In the genomic region with DNA sequence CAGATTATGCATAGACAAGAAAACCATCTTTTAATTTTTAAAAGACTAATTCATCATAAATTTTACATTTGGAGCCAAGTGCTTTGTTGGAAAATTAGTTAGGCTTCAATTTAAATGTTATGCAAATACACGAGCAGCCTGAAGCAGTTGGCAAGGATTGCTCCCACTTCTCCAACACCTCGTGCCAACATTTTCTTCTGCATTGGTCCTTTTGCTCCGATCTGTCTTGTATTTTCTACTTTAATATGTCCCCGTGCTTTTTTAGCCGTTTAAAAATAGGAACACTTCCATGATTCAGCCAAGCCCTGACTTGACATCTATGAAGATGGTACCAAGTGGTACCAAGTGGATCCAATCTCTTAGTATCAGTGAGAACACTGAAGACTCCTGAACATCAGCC, we compare ENCODE assay signal across 15 mouse cellular contexts. TPM values are rescaled to one million over a fixed set of nuclear protein-coding genes. Genes with fewer than 3 reads are reported as not detected.
DNase-seq lines count a peak whose midpoint lies in the region; ATAC-seq and TF ChIP-seq lines count a peak whose summit lies in the region.
"Had no signal": no experiment of that assay in that cellular context is flagged by ENCODE, and none has a peak within 500 bp of the region (broad histone marks: within the 10 kb centered on the region; RNA-seq: fewer than 3 reads in every experiment).

No protein-coding gene starts in this region.

- peak; percentile 13 for DNase-seq in layer of hippocampus, adult 9-10 months (ENCODE audit: low spot score)
- no peak for DNase-seq in layer of hippocampus, postnatal 36 days
- no peak for DNase-seq in ovary, postnatal 36 days (ENCODE audit: low spot score)
- no peak for DNase-seq in lung, postnatal 0 days (ENCODE audit: low spot score)
- DNase-seq: cerebellum, postnatal 36 days; gastrocnemius, adult 2 months; thymus, postnatal 4 days had no signal

- H3K4me3 ChIP-seq in cortical plate, adult 2 months (ENCODE audit: insufficient read depth, low read length), result no peak overlapping the region
- no peak overlapping the region for H3K4me3 ChIP-seq in forebrain, embryonic 16.5 days (replicated peaks; ENCODE audit: low read length)
- H3K4me3 ChIP-seq in midbrain, embryonic 15.5 days, result no peak overlapping the region
- H3K4me3 ChIP-seq in lung, postnatal 0 days (ENCODE audit: low read depth, low read length), result no peak overlapping the region
- H3K4me3 ChIP-seq: gastrocnemius, adult 2 months; heart, embryonic 12.5 days; liver, embryonic 12.5 days had no signal

- no peaks in the 10 kb centered on the region for H3K27me3 ChIP-seq in forebrain, embryonic 16.5 days (replicated peaks; ENCODE audit: control insufficient read depth, insufficient read depth, low read length)
- no peaks in the 10 kb centered on the region for H3K27me3 ChIP-seq in midbrain, embryonic 15.5 days (replicated peaks)
- no peaks in the 10 kb centered on the region for H3K27me3 ChIP-seq in lung, postnatal 0 days (replicated peaks; ENCODE audit: insufficient read depth, low read length)
- H3K27me3 ChIP-seq: heart, embryonic 12.5 days; liver, embryonic 12.5 days had no signal

- WGBS in forebrain, embryonic 16.5 days, result 25% methylated on average over 5 of the region's 5 CpGs
- WGBS in midbrain, embryonic 15.5 days, result 50% methylated on average over 5 of the region's 5 CpGs
- 85% methylated on average over 5 of the region's 5 CpGs for WGBS in lung, postnatal 0 days

- peaks cover 9% of the 10 kb centered on the region for H3K4me1 ChIP-seq in cortical plate, adult 2 months (ENCODE audit: control insufficient read depth, insufficient read depth, low read length)
- peaks cover 23% of the 10 kb centered on the region for H3K4me1 ChIP-seq in forebrain, embryonic 16.5 days (replicated peaks; ENCODE audit: control insufficient read depth, insufficient read depth, low read length)
- peaks cover 18% of the 10 kb centered on the region; the same call in 1 of the 2 replicates for H3K4me1 ChIP-seq in midbrain, embryonic 15.5 days
- H3K4me1 ChIP-seq in lung, postnatal 0 days (ENCODE audit: insufficient read depth, low read depth, low read length), result no peaks in the 10 kb centered on the region
- H3K4me1 ChIP-seq: liver, embryonic 12.5 days had no signal

- no peaks in the 10 kb centered on the region for H3K9me3 ChIP-seq in forebrain, embryonic 16.5 days (ENCODE audit: control insufficient read depth, low read length)
- H3K9me3 ChIP-seq in midbrain, embryonic 15.5 days, result no peaks in the 10 kb centered on the region
- H3K9me3 ChIP-seq in lung, postnatal 0 days (ENCODE audit: low read length), result no peaks in the 10 kb centered on the region
- H3K9me3 ChIP-seq: heart, embryonic 12.5 days; liver, embryonic 12.5 days had no signal

- H3K27ac ChIP-seq in cortical plate, adult 2 months (ENCODE audit: insufficient read depth, low read length), result peak overlapping the region; percentile 80
- H3K27ac ChIP-seq in forebrain, embryonic 16.5 days (ENCODE audit: low read length), result peak overlapping the region; percentile 79
- peak overlapping the region; percentile 2; the same call in 1 of the 2 replicates for H3K27ac ChIP-seq in midbrain, embryonic 15.5 days
- no peak overlapping the region for H3K27ac ChIP-seq in lung, postnatal 0 days (ENCODE audit: low read length)
- H3K27ac ChIP-seq: gastrocnemius, adult 2 months; kidney, postnatal 0 days; liver, embryonic 12.5 days had no signal

- no peak for TF ChIP-seq POLR2A in cortical plate, adult 2 months (IDR thresholded peaks at IDR 0.05; ENCODE audit: extremely low read depth, insufficient read depth, low read length)

- no peak for TF ChIP-seq CTCF in cortical plate, adult 2 months (IDR thresholded peaks at IDR 0.05; ENCODE audit: extremely low read depth, insufficient read depth, low read length)
- TF ChIP-seq CTCF in lung, postnatal 0 days (IDR thresholded peaks at IDR 0.05), result no peak

- TF ChIP-seq EP300 in lung, postnatal 0 days (IDR thresholded peaks at IDR 0.05), result no peak

- H3K9ac ChIP-seq in forebrain, embryonic 16.5 days (replicated peaks; ENCODE audit: low read depth, low read length), result no peak overlapping the region
- no peak overlapping the region for H3K9ac ChIP-seq in midbrain, embryonic 15.5 days
- no peak overlapping the region for H3K9ac ChIP-seq in lung, postnatal 0 days (replicated peaks; ENCODE audit: low read depth)
- H3K9ac ChIP-seq: heart, embryonic 12.5 days; liver, embryonic 12.5 days had no signal

- peak; percentile 74 for ATAC-seq in forebrain, embryonic 16.5 days
- ATAC-seq in midbrain, embryonic 15.5 days (replicated peaks), result no peak
- ATAC-seq in lung, postnatal 0 days, result no peak
- ATAC-seq: CD4-positive, CD25-positive, alpha-beta regulatory T cell, adult 4 months; liver, embryonic 12.5 days had no signal

- H3K36me3 ChIP-seq in forebrain, embryonic 16.5 days (ENCODE audit: control insufficient read depth, insufficient read depth), result no peaks in the 10 kb centered on the region
- H3K36me3 ChIP-seq in midbrain, embryonic 15.5 days (replicated peaks), result no peaks in the 10 kb centered on the region
- H3K36me3 ChIP-seq in lung, postnatal 0 days (ENCODE audit: insufficient read depth, low read length), result no peaks in the 10 kb centered on the region
- H3K36me3 ChIP-seq: heart, embryonic 12.5 days; liver, embryonic 12.5 days had no signal

- no peak overlapping the region for H3K4me2 ChIP-seq in forebrain, embryonic 16.5 days (ENCODE audit: low read length)
- H3K4me2 ChIP-seq in midbrain, embryonic 15.5 days, result no peak overlapping the region
- H3K4me2 ChIP-seq in lung, postnatal 0 days (replicated peaks; ENCODE audit: low read depth, low read length), result no peak overlapping the region
- H3K4me2 ChIP-seq: heart, embryonic 12.5 days; liver, embryonic 12.5 days had no signal

RNA-seq across cellular contexts. Expression of a gene that starts 50.8 kb away (rescaled TPM):
- 100 to 1,000 TPM; 176 to 197 TPM for total RNA-seq in layer of hippocampus, postnatal 36 days (2021)
- polyA plus RNA-seq in cortical plate, adult 2 months (2012; rRNA removed), result 134 and 136 TPM in 2 replicates
- 79.8 and 92.6 TPM in 2 replicates for polyA plus RNA-seq in forebrain, embryonic 16.5 days (2015; fragmentation: Nextera tagmentation; extraction: Ambion mirVana)
- polyA plus RNA-seq in midbrain, embryonic 15.5 days (2015; fragmentation: Nextera tagmentation; extraction: Ambion mirVana), result 56.8 and 65.1 TPM in 2 replicates
- 5.8 and 7.0 TPM in 2 replicates for polyA plus RNA-seq in lung, postnatal 0 days (2015; fragmentation: Nextera tagmentation; extraction: Ambion mirVana)
- total RNA-seq: monocyte, adult 5-6 weeks had no signal
